In the genomic region with DNA sequence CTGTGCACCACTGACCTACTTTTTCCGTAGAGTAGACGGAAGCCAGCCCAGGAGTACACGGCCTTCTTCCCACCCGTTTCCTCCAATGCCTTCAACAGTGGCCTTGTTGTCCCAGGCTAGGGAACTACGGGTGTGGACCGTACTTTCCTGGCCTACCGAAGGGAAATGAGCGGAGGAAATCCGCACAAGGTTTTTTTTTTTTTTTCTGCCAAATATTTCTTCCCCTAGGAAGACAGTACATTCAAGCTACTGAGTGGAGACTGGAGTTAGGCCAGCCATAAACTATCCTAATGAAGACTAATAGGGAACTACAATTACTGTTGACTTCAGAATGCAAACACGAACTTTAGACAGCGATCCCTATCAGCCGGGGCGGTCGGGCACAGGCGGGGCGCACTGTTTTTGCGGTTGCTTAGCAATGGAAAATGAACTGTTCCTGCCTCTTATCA, we compare ENCODE assay signal across 10 mouse cellular contexts.
A peak's percentile ranks its signal among the peaks of the same experiment; 100 is the strongest.
DNase-seq lines count a peak whose midpoint lies in the region; ATAC-seq and TF ChIP-seq lines count a peak whose summit lies in the region.
"Had no signal": no experiment of that assay in that cellular context is flagged by ENCODE, and none has a peak within 500 bp of the region (broad histone marks: within the 10 kb centered on the region; RNA-seq: fewer than 3 reads in every experiment).

No protein-coding gene starts in this region.

- H3K4me1 ChIP-seq in liver, embryonic 13.5 days (replicated peaks), result 0 out of 2 replicates have a peak, but pooled peaks cover 3% of the 10 kb centered on the region
- no peaks in the 10 kb centered on the region for H3K4me1 ChIP-seq in stomach, postnatal 0 days (replicated peaks; ENCODE audit: control insufficient read depth, insufficient read depth)

- TF ChIP-seq EP300 in stomach, postnatal 0 days (optimal IDR thresholded peaks at IDR 0.05), result no peak

- peak; percentile 68 for ATAC-seq in liver, embryonic 13.5 days (ENCODE audit: low read depth)
- ATAC-seq in stomach, postnatal 0 days (ENCODE audit: low FRiP score, low TSS enrichment), result peak; percentile 89
- ATAC-seq in megakaryocyte, adult 5-6 weeks (ENCODE audit: poor library complexity, severe bottlenecking), result no peak
- ATAC-seq in CD4-positive, CD25-positive, alpha-beta regulatory T cell, adult 4 months, result no peak

- peak overlapping the region; percentile 58; the same call in 1 of the 2 replicates for H3K27ac ChIP-seq in liver, embryonic 13.5 days
- peak overlapping the region; percentile 79 for H3K27ac ChIP-seq in stomach, postnatal 0 days (replicated peaks)
- H3K27ac ChIP-seq: heart, embryonic 13.5 days; macrophage had no signal

- no peaks in the 10 kb centered on the region for H3K36me3 ChIP-seq in liver, embryonic 13.5 days
- no peaks in the 10 kb centered on the region for H3K36me3 ChIP-seq in stomach, postnatal 0 days (ENCODE audit: control insufficient read depth, insufficient read depth, low read length)
- H3K36me3 ChIP-seq: heart, embryonic 13.5 days had no signal

- WGBS in liver, embryonic 13.5 days (ENCODE audit: insufficient replicate concordance), result 70% methylated on average over 17 of the region's 17 CpGs
- 47% methylated on average over 17 of the region's 17 CpGs for WGBS in stomach, postnatal 0 days

- no peak overlapping the region for H3K4me3 ChIP-seq in liver, embryonic 13.5 days (replicated peaks)
- no peak overlapping the region for H3K4me3 ChIP-seq in stomach, postnatal 0 days (ENCODE audit: low read depth, low read length)
- H3K4me3 ChIP-seq: heart, embryonic 13.5 days had no signal

- no peak overlapping the region for H3K4me2 ChIP-seq in liver, embryonic 13.5 days
- H3K4me2 ChIP-seq in stomach, postnatal 0 days (replicated peaks; ENCODE audit: low read depth), result no peak overlapping the region
- H3K4me2 ChIP-seq: heart, embryonic 13.5 days had no signal

- no peak for TF ChIP-seq CTCF in stomach, postnatal 0 days (IDR thresholded peaks at IDR 0.05; ENCODE audit: low read depth)

- no peaks in the 10 kb centered on the region for H3K27me3 ChIP-seq in liver, embryonic 13.5 days
- H3K27me3 ChIP-seq in stomach, postnatal 0 days (ENCODE audit: control insufficient read depth, insufficient read depth, low read length), result no peaks in the 10 kb centered on the region
- H3K27me3 ChIP-seq: heart, embryonic 13.5 days had no signal

- no peak overlapping the region for H3K9ac ChIP-seq in liver, embryonic 13.5 days
- H3K9ac ChIP-seq in stomach, postnatal 0 days (ENCODE audit: low read length), result no peak overlapping the region
- H3K9ac ChIP-seq: heart, embryonic 13.5 days had no signal

- peak; percentile 27 for DNase-seq in adrenal gland, adult 2 months
- no peak for DNase-seq in adrenal gland, postnatal 4 days (ENCODE audit: low spot score in 2 of 2)
- DNase-seq in urinary bladder, postnatal 14 days (ENCODE audit: low spot score), result peak; percentile 40
- no peak for DNase-seq in urinary bladder, adult 2 months (ENCODE audit: low spot score)
- DNase-seq in liver, embryonic 13.5 days, result no peak
- peak; percentile 86 for DNase-seq in stomach, postnatal 0 days (ENCODE audit: low spot score)

- no peaks in the 10 kb centered on the region for H3K9me3 ChIP-seq in liver, embryonic 13.5 days (replicated peaks)
- no peaks in the 10 kb centered on the region for H3K9me3 ChIP-seq in stomach, postnatal 0 days (ENCODE audit: control insufficient read depth, low read length)
- H3K9me3 ChIP-seq: heart, embryonic 13.5 days had no signal

Comparison
In these comparisons a context has a peak if more than half of its experiments do, and no peak if none do; other contexts are left out.
1. DNase-seq: peak in adrenal gland, adult 2 months (single experiment), urinary bladder, postnatal 14 days (single experiment) and stomach, postnatal 0 days (single experiment); none in adrenal gland, postnatal 4 days (0 of 2), urinary bladder, adult 2 months (single experiment) and liver, embryonic 13.5 days (single experiment).
2. ATAC-seq: peak in liver, embryonic 13.5 days (single experiment) and stomach, postnatal 0 days (single experiment); none in megakaryocyte, adult 5-6 weeks (single experiment) and CD4-positive, CD25-positive, alpha-beta regulatory T cell, adult 4 months (single experiment).